36 mouse cellular contexts compared by ENCODE assay signal in genomic region chr14:43278146-43278545, GRCm38 (mm10). TPM values are rescaled to one million over a fixed set of nuclear protein-coding genes. Genes with fewer than 3 reads are reported as not detected.
"Had no signal": no experiment of that assay in that cellular context is flagged by ENCODE, and none has a peak within 500 bp of the region (broad histone marks: within the 10 kb centered on the region; RNA-seq: fewer than 3 reads in every experiment).

No protein-coding gene starts in this region.

RNA-seq across cellular contexts. Expression of gene Gm9732, which starts 3.3 kb away (rescaled TPM):
- total RNA-seq: gastrocnemius, adult 2 months; gastrocnemius, postnatal 10 days; gastrocnemius, postnatal 25 days; gastrocnemius, postnatal 4 days; granulocyte monocyte progenitor cell, adult 5-6 weeks; heart, adult 2 months; heart, postnatal 14 days; heart, postnatal 36 days; hematopoietic stem cell, adult 5-6 weeks; layer of hippocampus, adult 18-20 months; layer of hippocampus, adult 8-10 months; layer of hippocampus, postnatal 14 days; layer of hippocampus, postnatal 36 days; left cerebral cortex, postnatal 10 days; left cerebral cortex, postnatal 4 days; liver, adult 2 months had no signal
- polyA plus RNA-seq: heart, adult 2 months; heart, embryonic 11.5 days; heart, embryonic 13.5 days; heart, embryonic 15.5 days; heart, postnatal 0 days; hindbrain, embryonic 11.5 days; hindbrain, embryonic 15.5 days; intestine, embryonic 14.5 days; intestine, embryonic 16.5 days; kidney, embryonic 14.5 days; kidney, embryonic 16.5 days; limb, embryonic 11.5 days; limb, embryonic 13.5 days; limb, embryonic 15.5 days; liver, adult 2 months; liver, embryonic 12.5 days; liver, embryonic 14.5 days had no signal

RNA-seq across cellular contexts. Expression of gene Gm8127, which starts 15.5 kb away (rescaled TPM):
- total RNA-seq: gastrocnemius, adult 2 months; gastrocnemius, postnatal 10 days; gastrocnemius, postnatal 25 days; gastrocnemius, postnatal 4 days; granulocyte monocyte progenitor cell, adult 5-6 weeks; heart, adult 2 months; heart, postnatal 14 days; heart, postnatal 36 days; hematopoietic stem cell, adult 5-6 weeks; hindbrain, postnatal 0 days; layer of hippocampus, adult 18-20 months; layer of hippocampus, adult 8-10 months; layer of hippocampus, postnatal 14 days; layer of hippocampus, postnatal 36 days; left cerebral cortex, adult 18-20 months; left cerebral cortex, adult 8-10 months; left cerebral cortex, postnatal 10 days; left cerebral cortex, postnatal 25 days; left cerebral cortex, postnatal 4 days; liver, adult 2 months had no signal
- polyA plus RNA-seq: heart, adult 2 months; heart, embryonic 11.5 days; heart, embryonic 13.5 days; heart, embryonic 15.5 days; heart, postnatal 0 days; hindbrain, embryonic 11.5 days; hindbrain, embryonic 13.5 days; hindbrain, embryonic 15.5 days; hindbrain, postnatal 0 days; intestine, embryonic 14.5 days; intestine, embryonic 16.5 days; kidney, embryonic 14.5 days; kidney, embryonic 16.5 days; limb, embryonic 11.5 days; limb, embryonic 13.5 days; limb, embryonic 15.5 days; liver, adult 2 months; liver, embryonic 12.5 days; liver, embryonic 14.5 days had no signal

RNA-seq across cellular contexts. Expression of gene Gm8126, which starts 19.7 kb away (rescaled TPM):
- total RNA-seq: gastrocnemius, adult 2 months; gastrocnemius, postnatal 10 days; gastrocnemius, postnatal 25 days; gastrocnemius, postnatal 4 days; granulocyte monocyte progenitor cell, adult 5-6 weeks; heart, adult 2 months; heart, postnatal 14 days; heart, postnatal 36 days; hematopoietic stem cell, adult 5-6 weeks; hindbrain, postnatal 0 days; layer of hippocampus, adult 18-20 months; layer of hippocampus, adult 8-10 months; left cerebral cortex, postnatal 10 days; liver, adult 2 months had no signal
- polyA plus RNA-seq: heart, adult 2 months; heart, embryonic 11.5 days; heart, embryonic 13.5 days; heart, embryonic 15.5 days; heart, postnatal 0 days; hindbrain, embryonic 11.5 days; hindbrain, embryonic 13.5 days; hindbrain, embryonic 15.5 days; hindbrain, postnatal 0 days; intestine, embryonic 14.5 days; intestine, embryonic 16.5 days; kidney, embryonic 14.5 days; kidney, embryonic 16.5 days; limb, embryonic 11.5 days; limb, embryonic 13.5 days; limb, embryonic 15.5 days; liver, adult 2 months; liver, embryonic 12.5 days; liver, embryonic 14.5 days had no signal

RNA-seq across cellular contexts. Expression of gene Gm8122, which starts 43.0 kb away (rescaled TPM):
- total RNA-seq: gastrocnemius, adult 2 months; gastrocnemius, postnatal 10 days; gastrocnemius, postnatal 25 days; gastrocnemius, postnatal 4 days; granulocyte monocyte progenitor cell, adult 5-6 weeks; heart, adult 2 months; heart, postnatal 14 days; heart, postnatal 36 days; hematopoietic stem cell, adult 5-6 weeks; hindbrain, postnatal 0 days; layer of hippocampus, adult 18-20 months; layer of hippocampus, adult 8-10 months; layer of hippocampus, postnatal 14 days; layer of hippocampus, postnatal 36 days; left cerebral cortex, adult 18-20 months; left cerebral cortex, adult 8-10 months; left cerebral cortex, postnatal 10 days; left cerebral cortex, postnatal 25 days; left cerebral cortex, postnatal 4 days; liver, adult 2 months had no signal
- polyA plus RNA-seq: heart, adult 2 months; heart, embryonic 11.5 days; heart, embryonic 13.5 days; heart, embryonic 15.5 days; heart, postnatal 0 days; hindbrain, embryonic 11.5 days; hindbrain, embryonic 13.5 days; hindbrain, embryonic 15.5 days; hindbrain, postnatal 0 days; intestine, embryonic 14.5 days; intestine, embryonic 16.5 days; kidney, embryonic 14.5 days; kidney, embryonic 16.5 days; limb, embryonic 11.5 days; limb, embryonic 13.5 days; limb, embryonic 15.5 days; liver, adult 2 months; liver, embryonic 12.5 days; liver, embryonic 14.5 days had no signal
